Mouse (Mus musculus) liver, embryonic 13.5 days (tissue): ENCODE data around the gene Cdkal1. TPM values are rescaled to one million over a fixed set of nuclear protein-coding genes. Genes with fewer than 3 reads are reported as not detected.

ENCODE experiments used
- ATAC-seq: fragments of 200-750 bp; cut with Nextera tagmentation; 2 replicates; pipeline ENCODE4 v1.8.0; 2017; ENCODE audit warnings: low read depth, mild to moderate bottlenecking, moderate number of reproducible peaks, moderate library complexity
- DNase-seq: peaks from one replicate; pipeline ENCODE4 v3.0.0; 2022
- H3K27ac ChIP-seq: fragments of 300-500 bp; sonication (generic); 2 replicates; pipeline ENCODE4 v1.5.1; 2015; ENCODE audit warnings: moderate library complexity, mild to moderate bottlenecking, inconsistent platforms
- H3K27me3 ChIP-seq: fragments of 300-500 bp; sonication (generic); 2 replicates; pipeline ENCODE4 v1.6.1; 2015; ENCODE audit warnings: mild to moderate bottlenecking, inconsistent platforms
- H3K36me3 ChIP-seq: fragments of 300-500 bp; sonication (generic); 2 replicates; pipeline ENCODE4 v1.6.1; 2015; ENCODE audit warnings: mild to moderate bottlenecking, inconsistent platforms
- H3K4me1 ChIP-seq: fragments of 300-500 bp; sonication (generic); replicated peaks from 2 replicates; pipeline ENCODE4 v1.6.1; 2015; ENCODE audit warnings: inconsistent platforms
- H3K4me2 ChIP-seq: fragments of 300-500 bp; sonication (generic); 2 replicates; pipeline ENCODE4 v1.6.1; 2015; ENCODE audit warnings: inconsistent platforms, mild to moderate bottlenecking, moderate library complexity
- H3K4me3 ChIP-seq: fragments of 300-500 bp; sonication (generic); replicated peaks from 2 replicates; pipeline ENCODE4 v1.5.1; 2015; ENCODE audit warnings: mild to moderate bottlenecking, inconsistent platforms
- H3K9ac ChIP-seq: fragments of 300-500 bp; sonication (generic); 2 replicates; pipeline ENCODE4 v1.6.1; 2015; ENCODE audit warnings: mild to moderate bottlenecking, inconsistent platforms
- H3K9me3 ChIP-seq: fragments of 300-500 bp; sonication (generic); replicated peaks from 2 replicates; pipeline ENCODE4 v1.6.1; 2016; ENCODE audit warnings: inconsistent platforms
- WGBS: fragments of 180-500 bp; shearing (Covaris S2); methylation state at CpG from one replicate; pipeline ENCODE4 v1.1.7; 2015; ENCODE audit not compliant: insufficient replicate concordance; 5-methylcytosine and 5-hydroxymethylcytosine counted together
- polyA plus RNA-seq: library from polyadenylated mRNA; unstranded; fragments of >200 nt; fragmentation: Nextera tagmentation; extraction: Ambion mirVana; gene quantifications from 2 replicates; pipeline ENCODE4 v1.2.1, GENCODE M21; 2015

Gene Cdkal1
- polyA plus RNA-seq, 1 experiment from 2014 or later = 10.0 TPM

- H3K4me2 ChIP-seq = no peak overlapping the region
- WGBS = 48% methylated on average over 4 of the region's 4 CpGs
- ATAC-seq (no peak), DNase-seq (no peak)
- no peaks in the 10 kb centered on the region for H3K4me1 ChIP-seq
- no peak overlapping the region for H3K9ac ChIP-seq
- H3K27ac ChIP-seq = no peak overlapping the region
- H3K36me3 ChIP-seq = no peaks in the 10 kb centered on the region
- no peaks in the 10 kb centered on the region for H3K9me3 ChIP-seq
- H3K27me3 ChIP-seq = no peaks in the 10 kb centered on the region
- H3K4me3 ChIP-seq = no peak overlapping the region
Observed at GRCm38 (mm10) chr13:29195722-29196121, 659.8 kb downstream of the Cdkal1 start.

- ATAC-seq = no peak
- no peak for DNase-seq
- H3K4me1 ChIP-seq = no peaks in the 10 kb centered on the region
- no peak overlapping the region for H3K9ac ChIP-seq
- H3K36me3 ChIP-seq = no peaks in the 10 kb centered on the region
- H3K4me2 ChIP-seq = no peak overlapping the region
- WGBS = 68% methylated on average over 4 of the region's 4 CpGs
- H3K27ac ChIP-seq = no peak overlapping the region
- H3K27me3 ChIP-seq = no peaks in the 10 kb centered on the region
- H3K9me3 ChIP-seq = no peaks in the 10 kb centered on the region
- no peak overlapping the region for H3K4me3 ChIP-seq
Observed at GRCm38 (mm10) chr13:29194946-29195345, 660.5 kb downstream of the Cdkal1 start.

GRCm38 (mm10) chr13:29192697-29193096 is 662.8 kb downstream of the Cdkal1 start:
- Histone ChIP-seq H3K4me1 (no peaks in the 10 kb centered on the region), H3K36me3 (no peaks in the 10 kb centered on the region), H3K9me3 (no peaks in the 10 kb centered on the region), H3K9ac (no peak overlapping the region), H3K27ac (no peak overlapping the region), H3K27me3 (no peaks in the 10 kb centered on the region), H3K4me2 (no peak overlapping the region), H3K4me3 (no peak overlapping the region)
- ATAC-seq = no peak
- no peak for DNase-seq
- WGBS = 71% methylated on average over 3 of the region's 3 CpGs

- Histone ChIP-seq H3K27ac (no peak overlapping the region), H3K36me3 (no peaks in the 10 kb centered on the region), H3K4me3 (no peak overlapping the region), H3K9ac (no peak overlapping the region), H3K27me3 (no peaks in the 10 kb centered on the region), H3K4me1 (no peaks in the 10 kb centered on the region), H3K9me3 (no peaks in the 10 kb centered on the region), H3K4me2 (no peak overlapping the region)
- DNase-seq (no peak), ATAC-seq (no peak)
- 72% methylated on average over 7 of the region's 7 CpGs for WGBS
Observed at GRCm38 (mm10) chr13:29190548-29190947, 664.9 kb downstream of the Cdkal1 start.

- DNase-seq (no peak), ATAC-seq (no peak)
- H3K27me3 ChIP-seq = no peaks in the 10 kb centered on the region
- H3K4me3 ChIP-seq = no peak overlapping the region
- WGBS = 72% methylated on average over 5 of the region's 5 CpGs
- H3K4me1 ChIP-seq = no peaks in the 10 kb centered on the region
- no peaks in the 10 kb centered on the region for H3K36me3 ChIP-seq
- no peak overlapping the region for H3K4me2 ChIP-seq
- no peak overlapping the region for H3K9ac ChIP-seq
- no peak overlapping the region for H3K27ac ChIP-seq
- H3K9me3 ChIP-seq = no peaks in the 10 kb centered on the region
Observed at GRCm38 (mm10) chr13:29186748-29187147, 668.7 kb downstream of the Cdkal1 start.

- Histone ChIP-seq H3K27me3 (no peaks in the 10 kb centered on the region), H3K4me3 (no peak overlapping the region), H3K9me3 (no peaks in the 10 kb centered on the region), H3K27ac (no peak overlapping the region), H3K4me2 (no peak overlapping the region), H3K4me1 (no peaks in the 10 kb centered on the region), H3K36me3 (no peaks in the 10 kb centered on the region), H3K9ac (no peak overlapping the region)
- DNase-seq (no peak), ATAC-seq (no peak)
- 60% methylated on average over 4 of the region's 4 CpGs for WGBS
Observed at GRCm38 (mm10) chr13:29185545-29185944, 669.9 kb downstream of the Cdkal1 start.

GRCm38 (mm10) chr13:29184545-29184944 is 670.9 kb downstream of the Cdkal1 start:
- no peak overlapping the region for H3K27ac ChIP-seq
- H3K9ac ChIP-seq = no peak overlapping the region
- no peak overlapping the region for H3K4me3 ChIP-seq
- H3K4me2 ChIP-seq = no peak overlapping the region
- no peaks in the 10 kb centered on the region for H3K36me3 ChIP-seq
- H3K9me3 ChIP-seq = no peaks in the 10 kb centered on the region
- ATAC-seq (no peak), DNase-seq (no peak)
- WGBS = 64% methylated on average over 2 of the region's 2 CpGs
- no peaks in the 10 kb centered on the region for H3K27me3 ChIP-seq
- no peaks in the 10 kb centered on the region for H3K4me1 ChIP-seq

- WGBS = 64% methylated on average over 4 of the region's 4 CpGs
- H3K4me2 ChIP-seq = no peak overlapping the region
Observed at GRCm38 (mm10) chr13:29179861-29180260, 675.6 kb downstream of the Cdkal1 start.

GRCm38 (mm10) chr13:29179260-29179659 is 676.2 kb downstream of the Cdkal1 start:
- Histone ChIP-seq H3K36me3 (no peaks in the 10 kb centered on the region), H3K4me1 (no peaks in the 10 kb centered on the region), H3K9ac (no peak overlapping the region), H3K27ac (no peak overlapping the region), H3K27me3 (no peaks in the 10 kb centered on the region), H3K4me2 (no peak overlapping the region), H3K9me3 (no peaks in the 10 kb centered on the region), H3K4me3 (no peak overlapping the region)
- DNase-seq (no peak), ATAC-seq (no peak)
- 62% methylated on average over 4 of the region's 4 CpGs for WGBS

More at GRCm38 (mm10) chr13:29179861-29180260, 675.6 kb downstream of the Cdkal1 start:
- no peak for ATAC-seq
- Histone ChIP-seq H3K4me3 (no peak overlapping the region), H3K27ac (no peak overlapping the region), H3K9me3 (no peaks in the 10 kb centered on the region), H3K36me3 (no peaks in the 10 kb centered on the region), H3K4me1 (no peaks in the 10 kb centered on the region), H3K9ac (no peak overlapping the region), H3K27me3 (no peaks in the 10 kb centered on the region)
- no peak for DNase-seq

- ATAC-seq = no peak
- WGBS = 54% methylated on average over 5 of the region's 5 CpGs
- no peak overlapping the region for H3K27ac ChIP-seq
Observed at GRCm38 (mm10) chr13:29177889-29178486, 677.5 kb downstream of the Cdkal1 start.

GRCm38 (mm10) chr13:29169356-29169755 is 686.1 kb downstream of the Cdkal1 start:
- ATAC-seq (no peak), DNase-seq (no peak)
- no peaks in the 10 kb centered on the region for H3K4me1 ChIP-seq
- H3K27me3 ChIP-seq = no peaks in the 10 kb centered on the region
- H3K4me3 ChIP-seq = no peak overlapping the region
- H3K27ac ChIP-seq = no peak overlapping the region
- no peaks in the 10 kb centered on the region for H3K9me3 ChIP-seq
- no peak overlapping the region for H3K4me2 ChIP-seq
- H3K36me3 ChIP-seq = no peaks in the 10 kb centered on the region
- H3K9ac ChIP-seq = no peak overlapping the region
- WGBS = 13% methylated on average over 1 of the region's 1 CpGs

More at GRCm38 (mm10) chr13:29177889-29178486, 677.5 kb downstream of the Cdkal1 start:
- DNase-seq = no peak
- Histone ChIP-seq H3K4me1 (no peaks in the 10 kb centered on the region), H3K27me3 (no peaks in the 10 kb centered on the region), H3K9ac (no peak overlapping the region), H3K4me2 (no peak overlapping the region), H3K4me3 (no peak overlapping the region), H3K36me3 (no peaks in the 10 kb centered on the region), H3K9me3 (no peaks in the 10 kb centered on the region)

- no peak overlapping the region for H3K27ac ChIP-seq
- no peak for DNase-seq
- H3K9me3 ChIP-seq = no peaks in the 10 kb centered on the region
- no peaks in the 10 kb centered on the region for H3K36me3 ChIP-seq
- WGBS = 56% methylated on average over 15 of the region's 15 CpGs
- H3K4me1 ChIP-seq = no peaks in the 10 kb centered on the region; the same call in 1 of the 2 replicates
- no peaks in the 10 kb centered on the region for H3K27me3 ChIP-seq
- H3K4me3 ChIP-seq = no peak overlapping the region
- ATAC-seq = no peak
- no peak overlapping the region for H3K9ac ChIP-seq
- H3K4me2 ChIP-seq = no peak overlapping the region
Observed at GRCm38 (mm10) chr13:29164845-29165524, 690.5 kb downstream of the Cdkal1 start.
